Mouse (Mus musculus) heart, postnatal 0 days (tissue): ENCODE data around the gene Eif3f.

Experiments used
- CTCF ChIP-seq: IDR thresholded peaks from 2 replicates; pipeline ENCODE4 v1.5.1; 2016; ENCODE audit warnings: antibody characterized with exemption, control low read depth, low read depth
- EP300 ChIP-seq: IDR thresholded peaks from 2 replicates; pipeline ENCODE4 v1.6.1; 2016; ENCODE audit warnings: antibody characterized with exemption, low read depth

DNA sequence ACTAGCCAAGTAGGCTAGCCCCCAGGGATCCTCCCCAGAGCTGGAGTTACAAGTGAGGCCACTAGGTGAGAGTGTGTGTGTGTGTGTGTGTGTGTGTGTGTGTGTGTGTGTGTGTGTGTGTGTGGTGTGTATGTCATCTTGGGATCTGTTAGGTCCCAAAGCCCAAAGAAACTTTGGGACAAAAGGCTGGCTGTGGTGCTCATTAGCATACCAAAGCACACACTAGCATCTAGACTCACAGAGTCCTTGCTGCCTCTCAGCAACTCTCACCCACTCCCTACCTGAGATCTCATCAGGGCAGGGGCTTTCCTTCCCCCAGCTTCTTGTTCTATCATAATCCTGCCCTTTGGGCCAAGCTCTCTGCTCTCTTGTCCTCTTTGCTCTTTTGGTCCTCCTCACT lies 14.4 kb downstream of the Eif3f start:
- TF ChIP-seq CTCF: no peak
- no peak for TF ChIP-seq EP300
